ENCODE assay signal across 24 mouse cellular contexts in the genomic region with DNA sequence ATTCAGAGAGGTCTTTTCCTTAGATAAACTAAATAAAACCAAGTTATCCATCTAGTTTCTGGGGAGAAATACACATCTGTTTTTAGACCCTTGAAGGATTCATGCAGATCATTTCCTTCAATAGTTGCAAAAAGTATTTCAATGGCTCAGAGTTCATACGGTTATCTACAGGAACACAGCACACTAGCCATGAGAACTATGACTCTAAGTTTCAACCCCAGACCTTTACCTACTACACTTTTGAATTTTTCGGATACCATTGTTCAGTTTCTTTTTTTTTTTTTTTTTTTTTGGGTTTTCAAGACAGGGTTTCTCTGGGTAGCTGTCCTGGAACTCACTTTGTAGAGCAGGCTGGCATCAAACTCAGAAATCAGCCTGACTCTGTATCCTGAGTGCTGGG. TPM values are rescaled to one million over a fixed set of nuclear protein-coding genes. Genes with fewer than 3 reads are reported as not detected.
DNase-seq lines count a peak whose midpoint lies in the region; ATAC-seq and TF ChIP-seq lines count a peak whose summit lies in the region.
"Had no signal": no experiment of that assay in that cellular context is flagged by ENCODE, and none has a peak within 500 bp of the region (broad histone marks: within the 10 kb centered on the region; RNA-seq: fewer than 3 reads in every experiment).

No protein-coding gene starts in this region.

- H3K36me3 ChIP-seq in erythroblast, embryonic 14.5 days (ENCODE audit: control insufficient read depth), result peaks cover 67% of the 10 kb centered on the region
- H3K36me3 ChIP-seq in CH12.LX (replicated peaks in 1 of 2; ENCODE audit: control insufficient read depth in 1 of 2, insufficient read depth in 1 of 2, low read length in 1 of 2), result peaks cover 4 to 28% of the 10 kb centered on the region in 2 experiments
- H3K36me3 ChIP-seq in intestine, postnatal 0 days (ENCODE audit: control insufficient read depth, insufficient read depth), result peaks cover 5% of the 10 kb centered on the region; the same call in 1 of the 2 replicates
- H3K36me3 ChIP-seq in liver, postnatal 0 days (replicated peaks; ENCODE audit: insufficient read depth, low read length), result peaks cover 16% of the 10 kb centered on the region

- DNase-seq in CH12.LX (ENCODE audit: extremely low read depth), result no peak
- DNase-seq in liver, postnatal 0 days, result no peak
- no peak for DNase-seq in neural tube, embryonic 10.5 days (ENCODE audit: extremely low spot score, low spot score)
- DNase-seq in adrenal gland, postnatal 10 days, result no peak
- no peak for DNase-seq in yolk sac, embryonic 10.5 days (ENCODE audit: low spot score)
- DNase-seq: adrenal gland, postnatal 25 days; cerebellum, adult 8-10 months; cerebellum, postnatal 36 days; embryo, embryonic 11 days; gastrocnemius, postnatal 25 days; heart, adult 18-20 months; heart, postnatal 4 days; kidney, adult 18-20 months; thymus, adult 18-20 months; thymus, postnatal 36 days had no signal

- peaks cover 85% of the 10 kb centered on the region for H3K4me1 ChIP-seq in erythroblast, embryonic 14.5 days (ENCODE audit: control insufficient read depth)
- peaks cover 8 to 95% of the 10 kb centered on the region in 2 experiments for H3K4me1 ChIP-seq in CH12.LX (ENCODE audit: control insufficient read depth in 1 of 2, insufficient read depth in 2 of 2)
- no peaks in the 10 kb centered on the region for H3K4me1 ChIP-seq in intestine, postnatal 0 days (replicated peaks; ENCODE audit: control insufficient read depth, insufficient read depth, low read length)
- peaks cover 52% of the 10 kb centered on the region for H3K4me1 ChIP-seq in liver, postnatal 0 days (ENCODE audit: insufficient read depth)
- H3K4me1 ChIP-seq: embryonic facial prominence, embryonic 13.5 days; forebrain, embryonic 15.5 days; limb, embryonic 10.5 days had no signal

- H3K9ac ChIP-seq in CH12.LX (ENCODE audit: insufficient read depth, low read depth), result peak overlapping the region; percentile 40; the same call in 1 of the 2 replicates
- H3K9ac ChIP-seq in intestine, postnatal 0 days (ENCODE audit: low read depth, low read length), result no peak overlapping the region
- H3K9ac ChIP-seq in liver, postnatal 0 days (replicated peaks), result no peak overlapping the region; the same call in 1 of the 2 replicates
- H3K9ac ChIP-seq: embryonic facial prominence, embryonic 13.5 days; forebrain, embryonic 15.5 days had no signal

- no peaks in the 10 kb centered on the region for H3K9me3 ChIP-seq in erythroblast, embryonic 14.5 days (ENCODE audit: control insufficient read depth, low read length)
- no peaks in the 10 kb centered on the region for H3K9me3 ChIP-seq in CH12.LX (replicated peaks; ENCODE audit: low read length)
- H3K9me3 ChIP-seq in intestine, postnatal 0 days (ENCODE audit: control insufficient read depth), result no peaks in the 10 kb centered on the region
- H3K9me3 ChIP-seq in liver, postnatal 0 days (ENCODE audit: low read length), result no peaks in the 10 kb centered on the region
- H3K9me3 ChIP-seq: embryonic facial prominence, embryonic 13.5 days; forebrain, embryonic 15.5 days; limb, embryonic 10.5 days had no signal

- WGBS in intestine, postnatal 0 days, result 40% methylated on average over 2 of the region's 2 CpGs
- 51% methylated on average over 2 of the region's 2 CpGs for WGBS in liver, postnatal 0 days (ENCODE audit: insufficient replicate concordance)

- TF ChIP-seq EP300 in CH12.LX (IDR thresholded peaks at IDR 0.05; ENCODE audit: low read length), result no peak
- no peak for TF ChIP-seq EP300 in liver, postnatal 0 days (IDR thresholded peaks at IDR 0.05; ENCODE audit: low read depth)

- in situ Hi-C loops in CH12.LX (cut with MboI; ENCODE audit: low pct_ligation_motif_present, low pct_unique_long_range_greater_than_20kb, low sequenced_read_pairs), result no loop called here

- dilution Hi-C loops in CH12.LX (cut with MboI; ENCODE audit: extremely low pct_ligation_motif_present, extremely low pct_unique_long_range_greater_than_20kb, low sequenced_read_pairs), result no loop called here

- peak overlapping the region; percentile 94 for H3K27ac ChIP-seq in CH12.LX (ENCODE audit: insufficient read depth, low read depth)
- no peak overlapping the region; the same call in 1 of the 2 replicates for H3K27ac ChIP-seq in intestine, postnatal 0 days (ENCODE audit: low read depth, low read length)
- H3K27ac ChIP-seq in liver, postnatal 0 days (ENCODE audit: low read depth), result peak overlapping the region; percentile 45
- H3K27ac ChIP-seq: embryonic facial prominence, embryonic 13.5 days; forebrain, embryonic 15.5 days; kidney, postnatal 0 days; limb, embryonic 10.5 days had no signal

- H3K27me3 ChIP-seq in erythroblast, embryonic 14.5 days (ENCODE audit: control insufficient read depth), result no peaks in the 10 kb centered on the region
- H3K27me3 ChIP-seq in CH12.LX (replicated peaks), result no peaks in the 10 kb centered on the region
- H3K27me3 ChIP-seq in intestine, postnatal 0 days (replicated peaks; ENCODE audit: control insufficient read depth, insufficient read depth, low read length), result no peaks in the 10 kb centered on the region
- no peaks in the 10 kb centered on the region for H3K27me3 ChIP-seq in liver, postnatal 0 days (ENCODE audit: insufficient read depth, low read length)
- H3K27me3 ChIP-seq: embryonic facial prominence, embryonic 13.5 days; forebrain, embryonic 15.5 days had no signal

- peak overlapping the region; percentile 21 for H3K4me3 ChIP-seq in erythroblast, embryonic 14.5 days (replicated peaks)
- H3K4me3 ChIP-seq in CH12.LX (replicated peaks in 1 of 3; ENCODE audit: low read depth in 2 of 3, low read length in 2 of 3, poor library complexity in 1 of 3), result no peak overlapping the region
- H3K4me3 ChIP-seq in intestine, postnatal 0 days (ENCODE audit: low read depth, low read length), result no peak overlapping the region
- no peak overlapping the region for H3K4me3 ChIP-seq in liver, postnatal 0 days (ENCODE audit: low read depth, low read length)
- H3K4me3 ChIP-seq: embryonic facial prominence, embryonic 13.5 days; forebrain, embryonic 15.5 days; limb, embryonic 10.5 days had no signal

- peaks cover 83% of the 10 kb centered on the region for H3K79me2 ChIP-seq in CH12.LX (replicated peaks; ENCODE audit: control insufficient read depth, extremely low read depth, insufficient read depth, poor library complexity, severe bottlenecking)

- TF ChIP-seq CTCF in CH12.LX (conservative IDR thresholded peaks at IDR 0.05 in 1 of 2, IDR thresholded peaks at IDR 0.05 in 1 of 2; ENCODE audit: low read depth in 2 of 2, low read length in 2 of 2), result no peak
- TF ChIP-seq CTCF in intestine, postnatal 0 days (IDR thresholded peaks at IDR 0.05; ENCODE audit: low read depth), result no peak
- no peak for TF ChIP-seq CTCF in liver, postnatal 0 days (IDR thresholded peaks at IDR 0.05; ENCODE audit: low read depth)

- ATAC-seq in erythroblast, adult 5-6 weeks (replicated peaks; ENCODE audit: low FRiP score, poor library complexity, severe bottlenecking), result no peak
- ATAC-seq in intestine, postnatal 0 days, result no peak; the same call in none of the 2 replicates
- ATAC-seq in liver, postnatal 0 days, result no peak
- ATAC-seq: forebrain, embryonic 15.5 days; hindbrain, embryonic 16.5 days had no signal

- TF ChIP-seq RAD21 in CH12.LX (IDR thresholded peaks at IDR 0.05; ENCODE audit: low read depth, low read length), result no peak

- no peak for TF ChIP-seq POLR2A in CH12.LX (IDR thresholded peaks at IDR 0.05; ENCODE audit: low read depth, low read length)

- H3K4me2 ChIP-seq in CH12.LX (ENCODE audit: insufficient read depth, low read depth, poor library complexity, severe bottlenecking), result no peak overlapping the region; the same call in 1 of the 2 replicates
- H3K4me2 ChIP-seq in intestine, postnatal 0 days (replicated peaks; ENCODE audit: low read depth), result 0 out of 2 replicates have a peak overlapping the region, but pooled peaks have one; percentile 38
- H3K4me2 ChIP-seq in liver, postnatal 0 days (ENCODE audit: low read depth, low read length), result peak overlapping the region; percentile 38
- H3K4me2 ChIP-seq: embryonic facial prominence, embryonic 13.5 days; forebrain, embryonic 15.5 days; midbrain, embryonic 11.5 days had no signal

TF ChIP-seq in CH12.LX, 34 proteins besides CTCF, POLR2A, EP300 and RAD21 (continues in another document):
- TF ChIP-seq CHD2 (IDR thresholded peaks at IDR 0.05; ENCODE audit: low read length), result no peak
- TF ChIP-seq E2F4 (IDR thresholded peaks at IDR 0.05; ENCODE audit: insufficient replicate concordance, low read depth, low read length), result no peak

RNA-seq across cellular contexts. Expression of a gene that starts 17.9 kb away (rescaled TPM):
- 3.4 and 4.8 TPM in 2 replicates for polyA plus RNA-seq in erythroblast, embryonic 14.5 days (2012)
- 232 and 330 TPM in 2 replicates for total RNA-seq in erythroblast, adult 5-6 weeks (2015; ENCODE audit: low replicate concordance)
- total RNA-seq in erythroblast, adult 5-6 weeks (2017; ENCODE audit: low replicate concordance), result 190 and 199 TPM in 2 replicates
- total RNA-seq in CH12.LX (2012; rRNA removed) (140 and 174 TPM in 2 replicates), CH12.LX (2014; rRNA removed) (284 and 303 TPM in 2 replicates)
- 219 and 256 TPM in 2 replicates for polyA plus RNA-seq in CH12.LX (2012; ENCODE audit: insufficient read length, low read depth)
- 87.3 and 95.2 TPM in 2 replicates for polyA plus RNA-seq in intestine, postnatal 0 days (2015; fragmentation: Nextera tagmentation; extraction: Ambion mirVana)
- polyA plus RNA-seq in liver, postnatal 0 days (2015; fragmentation: Nextera tagmentation; extraction: Ambion mirVana), result 34.1 and 42.4 TPM in 2 replicates
- total RNA-seq in adrenal gland, postnatal 10 days (2021), result 100 to 1,000 TPM; 204 to 229 TPM

RNA-seq across cellular contexts. Expression of a gene that starts 55.7 kb away (rescaled TPM):
- 0.08 and 0.16 TPM in 2 replicates for polyA plus RNA-seq in erythroblast, embryonic 14.5 days (2012)
- 6.9 and 8.8 TPM in 2 replicates for total RNA-seq in erythroblast, adult 5-6 weeks (2015; ENCODE audit: low replicate concordance)
- 9.5 TPM in 2 replicates for total RNA-seq in erythroblast, adult 5-6 weeks (2017; ENCODE audit: low replicate concordance)
- total RNA-seq in CH12.LX (2012; rRNA removed), result 29.8 and 39.4 TPM in 2 replicates
- 34.7 and 40.9 TPM in 2 replicates for total RNA-seq in CH12.LX (2014; rRNA removed)
- 48.2 and 54.5 TPM in 2 replicates for polyA plus RNA-seq in CH12.LX (2012; ENCODE audit: insufficient read length, low read depth)
- polyA plus RNA-seq in intestine, postnatal 0 days (2015; fragmentation: Nextera tagmentation; extraction: Ambion mirVana), result 14.2 and 14.6 TPM in 2 replicates
- 12.7 and 13.3 TPM in 2 replicates for polyA plus RNA-seq in liver, postnatal 0 days (2015; fragmentation: Nextera tagmentation; extraction: Ambion mirVana)
- 10 to 100 TPM; 17.7 to 19.0 TPM for total RNA-seq in adrenal gland, postnatal 10 days (2021)

RNA-seq across cellular contexts. Expression of a gene that starts 55.8 kb away (rescaled TPM):
- 1.3 and 2.6 TPM in 2 replicates for polyA plus RNA-seq in erythroblast, embryonic 14.5 days (2012)
- total RNA-seq in erythroblast, adult 5-6 weeks (2015; ENCODE audit: low replicate concordance), result 170 and 241 TPM in 2 replicates
- 162 and 218 TPM in 2 replicates for total RNA-seq in erythroblast, adult 5-6 weeks (2017; ENCODE audit: low replicate concordance)
- 80.9 and 86.9 TPM in 2 replicates for total RNA-seq in CH12.LX (2012; rRNA removed)
- total RNA-seq in CH12.LX (2014; rRNA removed), result 209 and 231 TPM in 2 replicates
- polyA plus RNA-seq in CH12.LX (2012; ENCODE audit: insufficient read length, low read depth), result 166 and 167 TPM in 2 replicates
- polyA plus RNA-seq in intestine, postnatal 0 days (2015; fragmentation: Nextera tagmentation; extraction: Ambion mirVana), result 387 and 408 TPM in 2 replicates
- 110 and 125 TPM in 2 replicates for polyA plus RNA-seq in liver, postnatal 0 days (2015; fragmentation: Nextera tagmentation; extraction: Ambion mirVana)
- total RNA-seq in adrenal gland, postnatal 10 days (2021), result 100 to 1,000 TPM in 1 of 2 experiments, 10 to 100 TPM in 1; 95.7 to 104 TPM

Comparison
In these comparisons a context has a peak if more than half of its experiments do, and no peak if none do; other contexts are left out.
1. RNA of a gene that starts 55.7 kb away (polyA plus RNA-seq): 48.2 to 54.5 TPM in CH12.LX, 14.2 to 14.6 TPM in intestine, postnatal 0 days and 12.7 to 13.3 TPM in liver, postnatal 0 days; 0.08 to 0.16 TPM in erythroblast, embryonic 14.5 days; every median in the first group is over 10 times any median in the second.
2. RNA of a gene that starts 55.8 kb away (polyA plus RNA-seq): 387 to 408 TPM in intestine, postnatal 0 days, 166 to 167 TPM in CH12.LX and 110 to 125 TPM in liver, postnatal 0 days; 1.3 to 2.6 TPM in erythroblast, embryonic 14.5 days; every median in the first group is over 10 times any median in the second.